Mouse (Mus musculus) bone marrow, adult 2 months (tissue): Measurements from ENCODE around the gene Gpd2.

Experiments used
- CTCF ChIP-seq: fragments of 200-500 bp; IDR thresholded peaks from 2 replicates; pipeline ENCODE4 v1.5.1; 2011; ENCODE audit warnings: low read length, control low read depth; ENCODE audit not compliant: control insufficient read depth, insufficient read depth
- POLR2A ChIP-seq: fragments of 200-500 bp; IDR thresholded peaks from 2 replicates; pipeline ENCODE4 v1.6.1; 2011; ENCODE audit warnings: low read depth, mild to moderate bottlenecking, control low read depth, low read length, borderline replicate concordance; ENCODE audit not compliant: control insufficient read depth

GRCm38 (mm10) chr2:57293571-57293970 is 56.1 kb downstream of the Gpd2 start:
- TF ChIP-seq POLR2A = no peak
- TF ChIP-seq CTCF = no peak
